Mouse (Mus musculus) intestine, embryonic 14.5 days (tissue): ENCODE results near the gene Scamp3. TPM values are rescaled to one million over a fixed set of nuclear protein-coding genes. Genes with fewer than 3 reads are reported as not detected.

ENCODE experiments used
- ATAC-seq: fragments of 200-750 bp; cut with Nextera tagmentation; replicated peaks from 2 replicates; pipeline ENCODE4 v1.8.0; 2017; ENCODE audit warnings: low read depth, moderate number of reproducible peaks, moderate TSS enrichment, moderate library complexity; ENCODE audit not compliant: low FRiP score, low TSS enrichment
- DNase-seq: peaks from one replicate; pipeline ENCODE4 v3.0.0-alpha.2; 2018; ENCODE audit warnings: low spot score
- H3K27ac ChIP-seq: fragments of 300-500 bp; sonication (generic); 2 replicates; pipeline ENCODE4 v1.5.1; 2014; ENCODE audit warnings: low read depth, mild to moderate bottlenecking, control low read depth
- H3K27me3 ChIP-seq: fragments of 300-500 bp; sonication (generic); replicated peaks from 2 replicates; pipeline ENCODE4 v1.6.1; 2014; ENCODE audit warnings: low read length, control low read depth; ENCODE audit not compliant: control insufficient read depth, insufficient read depth
- H3K36me3 ChIP-seq: fragments of 300-500 bp; sonication (generic); 2 replicates; pipeline ENCODE4 v1.6.1; 2014; ENCODE audit warnings: low read length, control low read depth; ENCODE audit not compliant: control insufficient read depth, insufficient read depth
- H3K4me1 ChIP-seq: fragments of 300-500 bp; sonication (generic); replicated peaks from 2 replicates; pipeline ENCODE4 v1.6.1; 2014; ENCODE audit warnings: low read length, control low read depth, mixed read lengths; ENCODE audit not compliant: control insufficient read depth, insufficient read depth
- H3K4me2 ChIP-seq: fragments of 300-500 bp; sonication (generic); 2 replicates; pipeline ENCODE4 v1.6.1; 2014; ENCODE audit warnings: low read length
- H3K4me3 ChIP-seq: fragments of 300-500 bp; sonication (generic); 2 replicates; pipeline ENCODE4 v1.5.1; 2014; ENCODE audit warnings: low read depth, low read length, control low read depth, mixed read lengths
- H3K9ac ChIP-seq: fragments of 300-500 bp; sonication (generic); 2 replicates; pipeline ENCODE4 v1.6.1; 2014; ENCODE audit warnings: mild to moderate bottlenecking, low read length
- H3K9me3 ChIP-seq: fragments of 300-500 bp; sonication (generic); 2 replicates; pipeline ENCODE4 v1.6.1; 2016; ENCODE audit warnings: low read length, control low read depth; ENCODE audit not compliant: control insufficient read depth
- WGBS: fragments of 180-500 bp; shearing (Covaris S2); extraction: QIAGEN DNeasy Blood & Tissue Kit; methylation state at CpG from one replicate; pipeline ENCODE4 v1.1.7; 2014; 5-methylcytosine and 5-hydroxymethylcytosine counted together
- polyA plus RNA-seq: library from polyadenylated mRNA; unstranded; fragments of >200 nt; fragmentation: Nextera tagmentation; extraction: Ambion mirVana; gene quantifications from 2 replicates; pipeline ENCODE4 v1.2.1, GENCODE M21; 2014

Gene Scamp3
- 98.1 and 101 TPM in 2 replicates for polyA plus RNA-seq

GRCm38 (mm10) chr3:89177242-89178106 lies at the start of gene Scamp3:
Gene Scamp3, plus strand, starts transcription at chr3:89177473.
- Histone ChIP-seq H3K4me2 (peak within 1 kb of the TSS; percentile 85), H3K27me3 (no peaks in the 10 kb centered on the region), H3K27ac (peak within 1 kb of the TSS; percentile 70; the same call in 1 of the 2 replicates), H3K4me3 (peak within 1 kb of the TSS; percentile 87), H3K4me1 (peaks cover 12% of the 10 kb centered on the region), H3K9me3 (no peaks in the 10 kb centered on the region), H3K9ac (peak within 1 kb of the TSS; percentile 85), H3K36me3 (peaks cover 73% of the 10 kb centered on the region)
- under 1% methylated on average over 43 of the region's 43 CpGs for WGBS
- ATAC-seq (peak; percentile 94), DNase-seq (peak; percentile 95)

- Histone ChIP-seq H3K9me3 (no peaks in the 10 kb centered on the region), H3K4me3 (no peak overlapping the region), H3K27ac (no peak overlapping the region), H3K4me1 (0 out of 2 replicates have a peak, but pooled peaks cover 5% of the 10 kb centered on the region), H3K9ac (no peak overlapping the region), H3K4me2 (no peak overlapping the region), H3K27me3 (no peaks in the 10 kb centered on the region), H3K36me3 (no peaks in the 10 kb centered on the region)
- no peak for ATAC-seq
- DNase-seq: no peak
- WGBS: 90% methylated on average over 3 of the region's 3 CpGs
These were observed 47.4 kb upstream of the Scamp3 start for GRCm38 (mm10) chr3:89129908-89130307.

- ATAC-seq: no peak
- Histone ChIP-seq H3K4me1 (0 out of 2 replicates have a peak, but pooled peaks cover 5% of the 10 kb centered on the region), H3K4me3 (no peak overlapping the region), H3K4me2 (peak overlapping the region; percentile 59), H3K9me3 (no peaks in the 10 kb centered on the region), H3K27me3 (no peaks in the 10 kb centered on the region), H3K9ac (no peak overlapping the region; the same call in 1 of the 2 replicates), H3K36me3 (no peaks in the 10 kb centered on the region), H3K27ac (no peak overlapping the region)
- no peak for DNase-seq
- WGBS: 54% methylated on average over 4 of the region's 4 CpGs
These were observed 45.5 kb upstream of the Scamp3 start for GRCm38 (mm10) chr3:89131816-89132215.

GRCm38 (mm10) chr3:89132285-89133062 lies 44.8 kb upstream of the Scamp3 start:
- ATAC-seq (no peak; the same call in 1 of the 2 replicates), DNase-seq (peak; percentile 70)
- 14% methylated on average over 30 of the region's 30 CpGs for WGBS
- H3K4me3 ChIP-seq: peak overlapping the region; percentile 24; the same call in 1 of the 2 replicates
- H3K9ac ChIP-seq: peak overlapping the region; percentile 29; the same call in 1 of the 2 replicates
- peak overlapping the region; percentile 59 for H3K4me2 ChIP-seq
- H3K9me3 ChIP-seq: no peaks in the 10 kb centered on the region
- H3K27me3 ChIP-seq: no peaks in the 10 kb centered on the region
- H3K36me3 ChIP-seq: no peaks in the 10 kb centered on the region
- H3K4me1 ChIP-seq: 0 out of 2 replicates have a peak, but pooled peaks cover 5% of the 10 kb centered on the region
- H3K27ac ChIP-seq: no peak overlapping the region

GRCm38 (mm10) chr3:89133063-89133450 lies 44.2 kb upstream of the Scamp3 start:
- ATAC-seq (no peak), DNase-seq (no peak)
- H3K9ac ChIP-seq: no peak overlapping the region
- 0 out of 2 replicates have a peak overlapping the region, but pooled peaks have one; percentile 7 for H3K27ac ChIP-seq
- no peak overlapping the region for H3K4me3 ChIP-seq
- H3K9me3 ChIP-seq: no peaks in the 10 kb centered on the region
- H3K4me2 ChIP-seq: no peak overlapping the region
- no peaks in the 10 kb centered on the region for H3K27me3 ChIP-seq
- 0 out of 2 replicates have a peak, but pooled peaks cover 5% of the 10 kb centered on the region for H3K4me1 ChIP-seq
- no peaks in the 10 kb centered on the region for H3K36me3 ChIP-seq
- WGBS: 78% methylated on average over 7 of the region's 7 CpGs

GRCm38 (mm10) chr3:89133752-89134151 lies 43.5 kb upstream of the Scamp3 start:
- no peak overlapping the region for H3K4me2 ChIP-seq
- H3K4me1 ChIP-seq: 0 out of 2 replicates have a peak, but pooled peaks cover 5% of the 10 kb centered on the region
- no peak overlapping the region for H3K27ac ChIP-seq
- ATAC-seq: peak; percentile 33
- no peaks in the 10 kb centered on the region for H3K36me3 ChIP-seq
- H3K9me3 ChIP-seq: no peaks in the 10 kb centered on the region
- DNase-seq: no peak
- no peak overlapping the region for H3K9ac ChIP-seq
- H3K27me3 ChIP-seq: no peaks in the 10 kb centered on the region
- no peak overlapping the region for H3K4me3 ChIP-seq
- WGBS: 71% methylated on average over 1 of the region's 1 CpGs

- Histone ChIP-seq H3K27ac (no peak within 1 kb of the TSS; the same call in 1 of the 2 replicates), H3K27me3 (no peaks in the 10 kb centered on the region), H3K9ac (no peak within 1 kb of the TSS), H3K4me2 (peak within 1 kb of the TSS; percentile 30), H3K4me1 (0 out of 2 replicates have a peak, but pooled peaks cover 5% of the 10 kb centered on the region), H3K36me3 (no peaks in the 10 kb centered on the region), H3K4me3 (no peak within 1 kb of the TSS), H3K9me3 (no peaks in the 10 kb centered on the region)
- 53% methylated on average over 3 of the region's 3 CpGs for WGBS
- DNase-seq: no peak
- no peak for ATAC-seq
These were observed 41.3 kb upstream of the Scamp3 start, which contains the start of gene Pklr for GRCm38 (mm10) chr3:89135958-89136357. Gene Pklr, plus strand, starts transcription at chr3:89136142.

- ATAC-seq (peak; percentile 92), DNase-seq (peak; percentile 80)
- Histone ChIP-seq H3K4me3 (no peak overlapping the region), H3K4me2 (no peak overlapping the region; the same call in 1 of the 2 replicates), H3K9me3 (no peaks in the 10 kb centered on the region), H3K36me3 (no peaks in the 10 kb centered on the region), H3K27me3 (no peaks in the 10 kb centered on the region), H3K4me1 (0 out of 2 replicates have a peak, but pooled peaks cover 5% of the 10 kb centered on the region), H3K9ac (no peak overlapping the region), H3K27ac (no peak overlapping the region; the same call in 1 of the 2 replicates)
- 28% methylated on average over 9 of the region's 9 CpGs for WGBS
These were observed 40.9 kb upstream of the Scamp3 start for GRCm38 (mm10) chr3:89136365-89136764.
